ENCODE assay signal across 12 mouse cellular contexts in the genomic region with DNA sequence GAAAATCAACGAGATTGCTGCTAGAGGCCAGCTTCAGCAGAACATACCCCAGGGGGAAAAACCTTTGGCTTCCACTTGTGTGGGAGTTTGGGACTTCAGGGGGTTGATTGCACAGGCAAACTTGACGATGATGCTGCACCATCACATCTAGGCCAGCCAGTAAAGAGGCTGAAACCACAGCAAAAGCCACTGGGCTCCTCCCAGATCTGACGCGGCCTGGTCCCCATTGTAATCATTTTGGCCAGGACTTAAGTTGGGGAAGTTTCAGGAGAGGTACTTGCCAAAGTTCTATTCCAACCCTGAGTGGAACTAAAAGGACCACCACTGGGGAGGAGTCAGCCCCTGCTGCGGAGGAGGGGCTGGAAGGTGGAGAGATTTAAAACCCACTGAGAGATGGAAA. TPM values are rescaled to one million over a fixed set of nuclear protein-coding genes. Genes with fewer than 3 reads are reported as not detected.
DNase-seq lines count a peak whose midpoint lies in the region; ATAC-seq and TF ChIP-seq lines count a peak whose summit lies in the region.
"Had no signal": no experiment of that assay in that cellular context is flagged by ENCODE, and none has a peak within 500 bp of the region (broad histone marks: within the 10 kb centered on the region; RNA-seq: fewer than 3 reads in every experiment).

No protein-coding gene starts in this region.

- TF ChIP-seq POLR2A in testis, adult 2 months (IDR thresholded peaks at IDR 0.05; ENCODE audit: control insufficient read depth, low read depth, low read length), result no peak

- no peak for TF ChIP-seq CTCF in testis, adult 2 months (IDR thresholded peaks at IDR 0.05; ENCODE audit: control insufficient read depth, insufficient read depth, insufficient replicate concordance, low read depth, low read length)

- peak overlapping the region; percentile 98 for H3K4me2 ChIP-seq in liver, embryonic 11.5 days

- peak overlapping the region; percentile 79 for H3K9ac ChIP-seq in liver, embryonic 11.5 days (ENCODE audit: low read depth, low read length)
- H3K9ac ChIP-seq: embryonic facial prominence, embryonic 15.5 days had no signal

- no peaks in the 10 kb centered on the region for H3K9me3 ChIP-seq in liver, embryonic 11.5 days (ENCODE audit: control insufficient read depth, low read length)
- H3K9me3 ChIP-seq: embryonic facial prominence, embryonic 15.5 days; stomach, embryonic 15.5 days had no signal

- ATAC-seq in liver, embryonic 11.5 days (replicated peaks; ENCODE audit: low FRiP score), result no peak

- no peaks in the 10 kb centered on the region for H3K36me3 ChIP-seq in testis, adult 2 months (ENCODE audit: control insufficient read depth, insufficient read depth, low read length)
- no peaks in the 10 kb centered on the region for H3K36me3 ChIP-seq in liver, embryonic 11.5 days (ENCODE audit: control insufficient read depth, insufficient read depth, low read length)
- H3K36me3 ChIP-seq: embryonic facial prominence, embryonic 15.5 days; stomach, embryonic 15.5 days had no signal

- peak; percentile 3 for DNase-seq in adrenal gland, postnatal 25 days
- no peak for DNase-seq in adrenal gland, adult 18-20 months (ENCODE audit: low spot score in 2 of 2)
- no peak for DNase-seq in testis, postnatal 14 days (ENCODE audit: low spot score)
- no peak for DNase-seq in liver, embryonic 11.5 days (ENCODE audit: low spot score)
- no peak for DNase-seq in frontal cortex, postnatal 25 days (ENCODE audit: low spot score in 2 of 2)
- no peak for DNase-seq in frontal cortex, adult 2 months (ENCODE audit: extremely low spot score in 1 of 2, low spot score in 1 of 2)
- DNase-seq in right cerebral cortex, adult 2 months (ENCODE audit: low spot score in 2 of 2), result no peak
- DNase-seq: heart, postnatal 14 days; lung, postnatal 36 days had no signal

- H3K27me3 ChIP-seq in testis, adult 2 months (ENCODE audit: control insufficient read depth, insufficient read depth, low read length), result no peaks in the 10 kb centered on the region
- no peaks in the 10 kb centered on the region for H3K27me3 ChIP-seq in liver, embryonic 11.5 days (replicated peaks; ENCODE audit: control insufficient read depth, insufficient read depth, low read length)
- H3K27me3 ChIP-seq: stomach, embryonic 15.5 days had no signal

- H3K4me3 ChIP-seq in testis, adult 2 months (ENCODE audit: control insufficient read depth, low read depth, low read length), result peak overlapping the region; percentile 95
- H3K4me3 ChIP-seq in liver, embryonic 11.5 days (ENCODE audit: low read depth, low read length), result peak overlapping the region; percentile 77
- H3K4me3 ChIP-seq: stomach, embryonic 15.5 days had no signal

- H3K4me1 ChIP-seq in testis, adult 2 months (ENCODE audit: control insufficient read depth, insufficient read depth, low read length), result peaks cover 18% of the 10 kb centered on the region
- H3K4me1 ChIP-seq in liver, embryonic 11.5 days (replicated peaks; ENCODE audit: control insufficient read depth, insufficient read depth, low read length), result peaks cover 61% of the 10 kb centered on the region

- no peak overlapping the region for H3K27ac ChIP-seq in testis, adult 2 months (ENCODE audit: control insufficient read depth, insufficient read depth, low read depth, low read length)
- peak overlapping the region; percentile 97 for H3K27ac ChIP-seq in liver, embryonic 11.5 days (ENCODE audit: low read depth, low read length)
- H3K27ac ChIP-seq: embryonic facial prominence, embryonic 15.5 days; stomach, embryonic 15.5 days had no signal

- WGBS in liver, embryonic 11.5 days, result 26% methylated on average over 5 of the region's 5 CpGs

RNA-seq across cellular contexts. Expression of a gene that starts 1.6 kb away (rescaled TPM):
- not detected in 2 replicates for total RNA-seq in adrenal gland, postnatal 25 days (2021)
- not detected for total RNA-seq in adrenal gland, adult 18-20 months (2021)
- polyA plus RNA-seq in testis, adult 2 months (2012; rRNA removed), result 1.9 and 4.2 TPM in 2 replicates
- not detected in 2 replicates for polyA plus RNA-seq in liver, embryonic 11.5 days (2014; fragmentation: Nextera tagmentation; extraction: Ambion mirVana)
- not detected in 2 replicates for polyA plus RNA-seq in frontal cortex, adult 2 months (2012; rRNA removed)
- total RNA-seq: heart, postnatal 14 days had no signal
- polyA plus RNA-seq: embryonic facial prominence, embryonic 15.5 days; stomach, embryonic 15.5 days had no signal

RNA-seq across cellular contexts. Expression of a gene that starts 38.8 kb away (rescaled TPM):
- total RNA-seq in adrenal gland, postnatal 25 days (2021), result 12.7 and 16.1 TPM in 2 replicates
- 10 to 100 TPM in 1 of 2 experiments, 1 to 10 TPM in 1; 9.4 to 13.2 TPM for total RNA-seq in adrenal gland, adult 18-20 months (2021)
- polyA plus RNA-seq in testis, adult 2 months (2012; rRNA removed), result 241 and 252 TPM in 2 replicates
- polyA plus RNA-seq in liver, embryonic 11.5 days (2014; fragmentation: Nextera tagmentation; extraction: Ambion mirVana), result 14.1 and 15.8 TPM in 2 replicates
- 35.8 and 36.3 TPM in 2 replicates for polyA plus RNA-seq in frontal cortex, adult 2 months (2012; rRNA removed)
